ENCODE assay signal across 12 mouse cellular contexts in the genomic region with DNA sequence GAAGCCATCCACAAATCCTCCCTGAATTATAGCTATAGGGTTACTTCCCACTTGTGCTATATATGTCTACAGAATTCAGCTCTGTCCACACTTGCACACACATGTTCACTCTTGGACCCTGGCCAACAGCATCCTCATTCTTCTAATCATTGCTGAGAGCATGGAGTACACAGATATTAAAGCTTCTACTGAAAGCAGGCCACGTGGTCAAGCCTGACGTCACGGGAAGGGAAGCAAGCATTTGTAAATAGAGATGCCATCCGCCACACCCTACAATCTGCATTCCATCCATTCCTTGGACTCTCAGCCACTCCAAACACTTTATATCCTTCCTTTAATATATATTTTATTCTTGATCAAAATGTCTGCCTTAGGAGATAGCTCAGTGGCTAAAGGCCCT.
"Had no signal": no experiment of that assay in that cellular context is flagged by ENCODE, and none has a peak within 500 bp of the region (broad histone marks: within the 10 kb centered on the region; RNA-seq: fewer than 3 reads in every experiment).

No protein-coding gene starts in this region.

- H3K27ac ChIP-seq: kidney, postnatal 0 days; limb, embryonic 12.5 days; liver, embryonic 13.5 days; midbrain, embryonic 13.5 days; neural tube, embryonic 15.5 days had no signal

- ATAC-seq: midbrain, embryonic 13.5 days had no signal

- H3K36me3 ChIP-seq: limb, embryonic 12.5 days; liver, embryonic 13.5 days; midbrain, embryonic 13.5 days; neural tube, embryonic 15.5 days had no signal

- H3K4me3 ChIP-seq: limb, embryonic 12.5 days; liver, embryonic 13.5 days; midbrain, embryonic 13.5 days; neural tube, embryonic 15.5 days had no signal

- H3K9ac ChIP-seq: limb, embryonic 12.5 days; liver, embryonic 13.5 days; lung, embryonic 14.5 days; midbrain, embryonic 13.5 days; neural tube, embryonic 15.5 days had no signal

- H3K9me3 ChIP-seq: limb, embryonic 12.5 days; liver, embryonic 13.5 days; midbrain, embryonic 13.5 days; neural tube, embryonic 15.5 days had no signal

- DNase-seq: kidney, adult 9 months; kidney, postnatal 36 days; liver; liver, embryonic 13.5 days; lung, embryonic 14.5 days; right cerebral cortex, adult 18-20 months; right cerebral cortex, postnatal 25 days; thymus, postnatal 36 days had no signal

- H3K4me2 ChIP-seq: limb, embryonic 12.5 days; liver, embryonic 13.5 days; lung, embryonic 14.5 days; midbrain, embryonic 13.5 days; neural tube, embryonic 15.5 days had no signal

- H3K27me3 ChIP-seq: limb, embryonic 12.5 days; midbrain, embryonic 13.5 days; neural tube, embryonic 15.5 days had no signal
